In genomic region chr14:115100617-115101299, GRCm38 (mm10) we compare ENCODE assay signal across 23 mouse cellular contexts. TPM values are rescaled to one million over a fixed set of nuclear protein-coding genes. Genes with fewer than 3 reads are reported as not detected.
DNase-seq lines count a peak whose midpoint lies in the region; ATAC-seq and TF ChIP-seq lines count a peak whose summit lies in the region.
"Had no signal": no experiment of that assay in that cellular context is flagged by ENCODE, and none has a peak within 500 bp of the region (broad histone marks: within the 10 kb centered on the region; RNA-seq: fewer than 3 reads in every experiment).

No protein-coding gene starts in this region.

- 0 out of 2 replicates have a peak, but pooled peaks cover 4% of the 10 kb centered on the region for H3K4me1 ChIP-seq in kidney, embryonic 15.5 days
- no peaks in the 10 kb centered on the region for H3K4me1 ChIP-seq in kidney, postnatal 0 days (replicated peaks; ENCODE audit: insufficient read depth, low read length)
- H3K4me1 ChIP-seq: embryonic facial prominence, embryonic 13.5 days; embryonic facial prominence, embryonic 15.5 days; forebrain, embryonic 10.5 days; forebrain, embryonic 12.5 days had no signal

- WGBS in kidney, embryonic 15.5 days, result 40% methylated on average over 9 of the region's 9 CpGs
- whole genome bisulfite sequencing in kidney, postnatal 0 days, result 34% methylated on average over 9 of the region's 9 CpGs

- H3K36me3 ChIP-seq in kidney, embryonic 15.5 days, result no peaks in the 10 kb centered on the region
- H3K36me3 ChIP-seq in kidney, postnatal 0 days (ENCODE audit: insufficient read depth, low read length), result no peaks in the 10 kb centered on the region
- H3K36me3 ChIP-seq: embryonic facial prominence, embryonic 13.5 days; embryonic facial prominence, embryonic 15.5 days; forebrain, embryonic 10.5 days; forebrain, embryonic 12.5 days had no signal

- TF ChIP-seq CTCF in kidney, postnatal 0 days (IDR thresholded peaks at IDR 0.05; ENCODE audit: low read depth), result no peak

- peak; percentile 75 for ATAC-seq in kidney, embryonic 15.5 days (replicated peaks; ENCODE audit: low FRiP score)
- peak; percentile 68 for ATAC-seq in kidney, postnatal 0 days (replicated peaks; ENCODE audit: low FRiP score, low read depth)
- ATAC-seq: forebrain, embryonic 14.5 days had no signal

- no peak overlapping the region for H3K4me2 ChIP-seq in kidney, embryonic 15.5 days
- H3K4me2 ChIP-seq in kidney, postnatal 0 days (ENCODE audit: low read length), result no peak overlapping the region
- H3K4me2 ChIP-seq: embryonic facial prominence, embryonic 13.5 days; embryonic facial prominence, embryonic 15.5 days; forebrain, embryonic 12.5 days had no signal

- H3K9ac ChIP-seq in kidney, embryonic 15.5 days, result no peak overlapping the region
- no peak overlapping the region for H3K9ac ChIP-seq in kidney, postnatal 0 days (ENCODE audit: low read depth, low read length)
- H3K9ac ChIP-seq: embryonic facial prominence, embryonic 13.5 days; embryonic facial prominence, embryonic 15.5 days; forebrain, embryonic 12.5 days had no signal

- no peaks in the 10 kb centered on the region for H3K9me3 ChIP-seq in kidney, embryonic 15.5 days (replicated peaks)
- H3K9me3 ChIP-seq in kidney, postnatal 0 days (replicated peaks; ENCODE audit: low read length), result no peaks in the 10 kb centered on the region
- H3K9me3 ChIP-seq: embryonic facial prominence, embryonic 13.5 days; embryonic facial prominence, embryonic 15.5 days; forebrain, embryonic 10.5 days; forebrain, embryonic 12.5 days had no signal

- H3K27me3 ChIP-seq in kidney, embryonic 15.5 days, result no peaks in the 10 kb centered on the region
- H3K27me3 ChIP-seq in kidney, postnatal 0 days (ENCODE audit: insufficient read depth, low read length), result no peaks in the 10 kb centered on the region
- H3K27me3 ChIP-seq: embryonic facial prominence, embryonic 13.5 days; embryonic facial prominence, embryonic 15.5 days; forebrain, embryonic 12.5 days had no signal

- peak; percentile 29 for DNase-seq in kidney, adult 9 months
- DNase-seq in kidney, postnatal 10 days, result no peak
- DNase-seq in kidney, adult 18-20 months, result no peak
- peak; percentile 74 for DNase-seq in kidney, postnatal 0 days (ENCODE audit: low spot score)
- no peak for DNase-seq in kidney, postnatal 14 days
- DNase-seq: adrenal gland, adult 2 months; adrenal gland, postnatal 10 days; adrenal gland, postnatal 25 days; cerebellum, adult 11 months; cerebellum, adult 18-20 months; cerebellum, adult 8-10 months; cerebellum, adult 9-11 months; cerebellum, postnatal 14 days; cerebellum, postnatal 36 days; embryo, embryonic 11 days had no signal

- H3K27ac ChIP-seq in kidney, embryonic 15.5 days, result no peak overlapping the region
- H3K27ac ChIP-seq in kidney, postnatal 0 days, result no peak overlapping the region
- H3K27ac ChIP-seq: embryonic facial prominence, embryonic 13.5 days; embryonic facial prominence, embryonic 15.5 days; forebrain, embryonic 10.5 days; forebrain, embryonic 12.5 days had no signal

- no peak overlapping the region for H3K4me3 ChIP-seq in kidney, embryonic 15.5 days (replicated peaks)
- H3K4me3 ChIP-seq in kidney, postnatal 0 days (replicated peaks; ENCODE audit: low read depth, low read length), result no peak overlapping the region
- H3K4me3 ChIP-seq: embryonic facial prominence, embryonic 13.5 days; embryonic facial prominence, embryonic 15.5 days; erythroblast, embryonic 14.5 days; forebrain, embryonic 10.5 days; forebrain, embryonic 12.5 days had no signal

RNA-seq across cellular contexts. Expression of gene Gpc5, which starts 8.7 kb away (rescaled TPM):
- polyA plus RNA-seq in kidney, embryonic 15.5 days (2015; fragmentation: Nextera tagmentation; extraction: Ambion mirVana), result 10.2 and 11.1 TPM in 2 replicates
- 18.5 and 19.8 TPM in 2 replicates for polyA plus RNA-seq in kidney, postnatal 0 days (2015; fragmentation: Nextera tagmentation; extraction: Ambion mirVana)
- polyA plus RNA-seq: C2C12; erythroblast, embryonic 14.5 days had no signal

Comparison
In these comparisons a context has a peak if more than half of its experiments do, and no peak if none do; other contexts are left out.
1. DNase-seq: peak in kidney, adult 9 months (single experiment) and kidney, postnatal 0 days (single experiment); none in kidney, postnatal 10 days (single experiment), kidney, adult 18-20 months (single experiment) and kidney, postnatal 14 days (single experiment).